Mouse (Mus musculus): ENCODE data around the gene Dnajc7. TPM values are rescaled to one million over a fixed set of nuclear protein-coding genes. Genes with fewer than 3 reads are reported as not detected.
"Not testable (repeated sequence)": the region's sequence is repeated elsewhere in the genome, so short reads cannot be mapped to it uniquely, and the experiment has no call there.

Dnajc7 gene
- polyA plus RNA-seq, 1 experiment from 2014 or later = 60.9 TPM

GRCm38 (mm10) chr11:100619485-100619975 is 438 bp downstream of the Dnajc7 start:
- Histone ChIP-seq H3K36me3 (ENCODE audit: control insufficient read depth, insufficient read depth) (no peaks in the 10 kb centered on the region; the same call in 1 of the 2 replicates), H3K9me3 (replicated peaks; ENCODE audit: control insufficient read depth, low read length) (no peaks in the 10 kb centered on the region), H3K27ac (ENCODE audit: low read length) (peak overlapping the region; percentile 81), H3K4me1 (ENCODE audit: control insufficient read depth, low read depth, low read length) (peaks cover 38% of the 10 kb centered on the region), H3K27me3 (ENCODE audit: control insufficient read depth, insufficient read depth, low read depth, low read length) (no peaks in the 10 kb centered on the region), H3K9ac (ENCODE audit: low read depth, low read length) (peak overlapping the region; percentile 90), H3K4me2 (ENCODE audit: low read depth, low read length) (peak overlapping the region; percentile 90), H3K4me3 (ENCODE audit: low read depth, low read length) (peak overlapping the region; percentile 95)
- under 1% methylated on average over 40 of the region's 40 CpGs for WGBS (ENCODE audit: insufficient replicate concordance)
- ATAC-seq (ENCODE audit: low read depth) = peak; percentile 91

- H3K27me3 ChIP-seq (ENCODE audit: control insufficient read depth, insufficient read depth, low read depth, low read length) = no peaks in the 10 kb centered on the region
- no peaks in the 10 kb centered on the region for H3K9me3 ChIP-seq (replicated peaks; ENCODE audit: control insufficient read depth, low read length)
- peak within 1 kb of the TSS; percentile 95 for H3K4me3 ChIP-seq (ENCODE audit: low read depth, low read length)
- no peaks in the 10 kb centered on the region for H3K36me3 ChIP-seq (ENCODE audit: control insufficient read depth, insufficient read depth)
- peaks cover 33% of the 10 kb centered on the region for H3K4me1 ChIP-seq (ENCODE audit: control insufficient read depth, low read depth, low read length)
- peak within 1 kb of the TSS; percentile 90 for H3K9ac ChIP-seq (ENCODE audit: low read depth, low read length)
- ATAC-seq (ENCODE audit: low read depth) = peak; percentile 49
- peak within 1 kb of the TSS; percentile 81 for H3K27ac ChIP-seq (ENCODE audit: low read length)
- peak within 1 kb of the TSS; percentile 90 for H3K4me2 ChIP-seq (ENCODE audit: low read depth, low read length)
- under 1% methylated on average over 35 of the region's 36 CpGs for WGBS (ENCODE audit: insufficient replicate concordance)
Observed at GRCm38 (mm10) chr11:100618761-100619484, 1.0 kb downstream of the Dnajc7 start, which contains the start of gene Nkiras2. Gene Nkiras2, plus strand, starts transcription at chr11:100619244.

GRCm38 (mm10) chr11:100617480-100617879 is 2.5 kb downstream of the Dnajc7 start:
- no peaks in the 10 kb centered on the region for H3K36me3 ChIP-seq (ENCODE audit: control insufficient read depth, insufficient read depth)
- H3K4me2 ChIP-seq (ENCODE audit: low read depth, low read length) = no peak overlapping the region
- ATAC-seq (ENCODE audit: low read depth) = no peak
- no peak overlapping the region for H3K9ac ChIP-seq (ENCODE audit: low read depth, low read length)
- peaks cover 28% of the 10 kb centered on the region for H3K4me1 ChIP-seq (ENCODE audit: control insufficient read depth, low read depth, low read length)
- no peaks in the 10 kb centered on the region for H3K9me3 ChIP-seq (replicated peaks; ENCODE audit: control insufficient read depth, low read length)
- H3K27ac ChIP-seq (ENCODE audit: low read length) = no peak overlapping the region
- H3K4me3 ChIP-seq (ENCODE audit: low read depth, low read length) = no peak overlapping the region
- WGBS (ENCODE audit: insufficient replicate concordance) = 83% methylated on average over 4 of the region's 4 CpGs
- no peaks in the 10 kb centered on the region for H3K27me3 ChIP-seq (ENCODE audit: control insufficient read depth, insufficient read depth, low read depth, low read length)

GRCm38 (mm10) chr11:100616836-100617235 is 3.1 kb downstream of the Dnajc7 start:
- 74% methylated on average over 7 of the region's 7 CpGs for WGBS (ENCODE audit: insufficient replicate concordance)
- H3K9me3 ChIP-seq (replicated peaks; ENCODE audit: control insufficient read depth, low read length); H3K4me3 ChIP-seq (ENCODE audit: low read depth, low read length); H3K36me3 ChIP-seq (ENCODE audit: control insufficient read depth, insufficient read depth); H3K27ac ChIP-seq (ENCODE audit: low read length); H3K9ac ChIP-seq (ENCODE audit: low read depth, low read length); H3K4me2 ChIP-seq (ENCODE audit: low read depth, low read length); H3K27me3 ChIP-seq (ENCODE audit: control insufficient read depth, insufficient read depth, low read depth, low read length); ATAC-seq (ENCODE audit: low read depth): not testable (repeated sequence)
- peaks cover 25% of the 10 kb centered on the region for H3K4me1 ChIP-seq (ENCODE audit: control insufficient read depth, low read depth, low read length)

GRCm38 (mm10) chr11:100616332-100616731 is 3.6 kb downstream of the Dnajc7 start:
- H3K4me2 ChIP-seq (ENCODE audit: low read depth, low read length) = no peak overlapping the region
- H3K4me1 ChIP-seq (ENCODE audit: control insufficient read depth, low read depth, low read length) = peaks cover 25% of the 10 kb centered on the region
- ATAC-seq (ENCODE audit: low read depth) = no peak
- no peak overlapping the region for H3K27ac ChIP-seq (ENCODE audit: low read length)
- H3K27me3 ChIP-seq (ENCODE audit: control insufficient read depth, insufficient read depth, low read depth, low read length) = no peaks in the 10 kb centered on the region
- H3K9ac ChIP-seq (ENCODE audit: low read depth, low read length) = no peak overlapping the region
- no peaks in the 10 kb centered on the region for H3K9me3 ChIP-seq (replicated peaks; ENCODE audit: control insufficient read depth, low read length)
- H3K4me3 ChIP-seq (ENCODE audit: low read depth, low read length) = no peak overlapping the region
- no peaks in the 10 kb centered on the region for H3K36me3 ChIP-seq (ENCODE audit: control insufficient read depth, insufficient read depth)
- 79% methylated on average over 5 of the region's 5 CpGs for WGBS (ENCODE audit: insufficient replicate concordance)

GRCm38 (mm10) chr11:100613241-100613640 is 6.7 kb downstream of the Dnajc7 start:
- 79% methylated on average over 3 of the region's 3 CpGs for WGBS (ENCODE audit: insufficient replicate concordance)
- Histone ChIP-seq H3K4me2 (ENCODE audit: low read depth, low read length) (no peak overlapping the region), H3K9ac (ENCODE audit: low read depth, low read length) (no peak overlapping the region), H3K27ac (ENCODE audit: low read length) (no peak overlapping the region), H3K27me3 (ENCODE audit: control insufficient read depth, insufficient read depth, low read depth, low read length) (no peaks in the 10 kb centered on the region), H3K9me3 (replicated peaks; ENCODE audit: control insufficient read depth, low read length) (no peaks in the 10 kb centered on the region), H3K4me3 (ENCODE audit: low read depth, low read length) (no peak overlapping the region), H3K4me1 (ENCODE audit: control insufficient read depth, low read depth, low read length) (peaks cover 14% of the 10 kb centered on the region), H3K36me3 (ENCODE audit: control insufficient read depth, insufficient read depth) (peaks cover 1% of the 10 kb centered on the region; the same call in 1 of the 2 replicates)
- ATAC-seq (ENCODE audit: low read depth) = no peak

- peaks cover 3% of the 10 kb centered on the region; the same call in 1 of the 2 replicates for H3K36me3 ChIP-seq (ENCODE audit: control insufficient read depth, insufficient read depth)
- peaks cover 6% of the 10 kb centered on the region for H3K4me1 ChIP-seq (ENCODE audit: control insufficient read depth, low read depth, low read length)
- ATAC-seq (ENCODE audit: low read depth) = no peak
- H3K9ac ChIP-seq (ENCODE audit: low read depth, low read length) = no peak overlapping the region
- no peak overlapping the region for H3K27ac ChIP-seq (ENCODE audit: low read length)
- WGBS (ENCODE audit: insufficient replicate concordance) = 66% methylated on average over 6 of the region's 6 CpGs
- H3K4me3 ChIP-seq (ENCODE audit: low read depth, low read length) = no peak overlapping the region
- H3K9me3 ChIP-seq (replicated peaks; ENCODE audit: control insufficient read depth, low read length) = no peaks in the 10 kb centered on the region
- no peak overlapping the region for H3K4me2 ChIP-seq (ENCODE audit: low read depth, low read length)
- no peaks in the 10 kb centered on the region for H3K27me3 ChIP-seq (ENCODE audit: control insufficient read depth, insufficient read depth, low read depth, low read length)
Observed at GRCm38 (mm10) chr11:100611627-100612026, 8.3 kb downstream of the Dnajc7 start.

- H3K9me3 ChIP-seq (replicated peaks; ENCODE audit: control insufficient read depth, low read length) = no peaks in the 10 kb centered on the region
- H3K9ac ChIP-seq (ENCODE audit: low read depth, low read length) = no peak overlapping the region
- H3K27me3 ChIP-seq (ENCODE audit: control insufficient read depth, insufficient read depth, low read depth, low read length) = no peaks in the 10 kb centered on the region
- no peaks in the 10 kb centered on the region for H3K4me1 ChIP-seq (ENCODE audit: control insufficient read depth, low read depth, low read length)
- H3K36me3 ChIP-seq (ENCODE audit: control insufficient read depth, insufficient read depth) = peaks cover 3% of the 10 kb centered on the region; the same call in 1 of the 2 replicates
- WGBS (ENCODE audit: insufficient replicate concordance) = 68% methylated on average over 9 of the region's 9 CpGs
- ATAC-seq (ENCODE audit: low read depth) = no peak
- no peak overlapping the region for H3K27ac ChIP-seq (ENCODE audit: low read length)
- H3K4me2 ChIP-seq (ENCODE audit: low read depth, low read length) = no peak overlapping the region
- H3K4me3 ChIP-seq (ENCODE audit: low read depth, low read length) = no peak overlapping the region
Observed at GRCm38 (mm10) chr11:100609997-100610680, 9.8 kb downstream of the Dnajc7 start.
